Mouse (Mus musculus): ENCODE measurements around the gene Ssbp3. TPM values are rescaled to one million over a fixed set of nuclear protein-coding genes. Genes with fewer than 3 reads are reported as not detected.

Gene Ssbp3
- polyA plus RNA-seq, 1 experiment, result 27.8 TPM

GRCm38 (mm10) chr4:107026451-107026850, 116.0 kb downstream of the Ssbp3 start:
- 79% methylated on average over 8 of the region's 8 CpGs for WGBS

GRCm38 (mm10) chr4:107035689-107036088, 125.2 kb downstream of the Ssbp3 start:
- no peak overlapping the region for H3K27ac ChIP-seq (ENCODE audit: insufficient read depth, low read length)
- H3K4me1 ChIP-seq (ENCODE audit: control insufficient read depth, insufficient read depth, insufficient read length), result no peaks in the 10 kb centered on the region
- no peak for TF ChIP-seq CTCF (IDR thresholded peaks at IDR 0.05; ENCODE audit: extremely low read depth, insufficient read depth, insufficient read length, insufficient replicate concordance)
- no peak for TF ChIP-seq POLR2A (IDR thresholded peaks at IDR 0.05; ENCODE audit: low read depth, low read length)
- H3K36me3 ChIP-seq (ENCODE audit: control insufficient read depth, insufficient read depth, low read length), result peaks cover 3% of the 10 kb centered on the region
- WGBS, result 92% methylated on average over 4 of the region's 4 CpGs
- no peak for DNase-seq (ENCODE audit: low read depth in 1 of 2, low spot score in 2 of 2)
- H3K4me3 ChIP-seq (ENCODE audit: extremely low read depth, insufficient read depth, insufficient read length), result no peak overlapping the region
- H3K27me3 ChIP-seq (ENCODE audit: control insufficient read depth, insufficient read depth, low read length), result no peaks in the 10 kb centered on the region

More at GRCm38 (mm10) chr4:107026451-107026850, 116.0 kb downstream of the Ssbp3 start:
- Histone ChIP-seq H3K27ac (ENCODE audit: insufficient read depth, low read length) (no peak overlapping the region), H3K4me1 (ENCODE audit: control insufficient read depth, insufficient read depth, insufficient read length) (no peaks in the 10 kb centered on the region), H3K27me3 (ENCODE audit: control insufficient read depth, insufficient read depth, low read length) (no peaks in the 10 kb centered on the region), H3K4me3 (ENCODE audit: extremely low read depth, insufficient read depth, insufficient read length) (no peak overlapping the region), H3K36me3 (ENCODE audit: control insufficient read depth, insufficient read depth, low read length) (no peaks in the 10 kb centered on the region; the same call in 1 of the 2 replicates)
- no peak for DNase-seq (ENCODE audit: low read depth in 1 of 2, low spot score in 2 of 2)
- TF ChIP-seq POLR2A (IDR thresholded peaks at IDR 0.05; ENCODE audit: low read depth, low read length) (no peak), CTCF (IDR thresholded peaks at IDR 0.05; ENCODE audit: extremely low read depth, insufficient read depth, insufficient read length, insufficient replicate concordance) (no peak)

- DNase-seq (ENCODE audit: low read depth in 1 of 2, low spot score in 2 of 2), result no peak
- H3K36me3 ChIP-seq (ENCODE audit: control insufficient read depth, insufficient read depth, low read length), result peaks cover 5% of the 10 kb centered on the region
- no peak overlapping the region for H3K27ac ChIP-seq (ENCODE audit: insufficient read depth, low read length)
- no peaks in the 10 kb centered on the region for H3K4me1 ChIP-seq (ENCODE audit: control insufficient read depth, insufficient read depth, insufficient read length)
- H3K4me3 ChIP-seq (ENCODE audit: extremely low read depth, insufficient read depth, insufficient read length), result no peak overlapping the region
- TF ChIP-seq POLR2A (IDR thresholded peaks at IDR 0.05; ENCODE audit: low read depth, low read length), result no peak
- TF ChIP-seq CTCF (IDR thresholded peaks at IDR 0.05; ENCODE audit: extremely low read depth, insufficient read depth, insufficient read length, insufficient replicate concordance), result no peak
- 93% methylated on average over 2 of the region's 2 CpGs for WGBS
- H3K27me3 ChIP-seq (ENCODE audit: control insufficient read depth, insufficient read depth, low read length), result no peaks in the 10 kb centered on the region
Observed at GRCm38 (mm10) chr4:107036985-107037384, 126.5 kb downstream of the Ssbp3 start.

- TF ChIP-seq POLR2A (IDR thresholded peaks at IDR 0.05; ENCODE audit: low read depth, low read length), result no peak
- TF ChIP-seq CTCF (IDR thresholded peaks at IDR 0.05; ENCODE audit: extremely low read depth, insufficient read depth, insufficient read length, insufficient replicate concordance), result no peak
- Histone ChIP-seq H3K27ac (ENCODE audit: insufficient read depth, low read length) (no peak overlapping the region), H3K4me1 (ENCODE audit: control insufficient read depth, insufficient read depth, insufficient read length) (no peaks in the 10 kb centered on the region), H3K36me3 (ENCODE audit: control insufficient read depth, insufficient read depth, low read length) (peaks cover 5% of the 10 kb centered on the region), H3K27me3 (ENCODE audit: control insufficient read depth, insufficient read depth, low read length) (no peaks in the 10 kb centered on the region), H3K4me3 (ENCODE audit: extremely low read depth, insufficient read depth, insufficient read length) (no peak overlapping the region)
- 95% methylated on average over 4 of the region's 4 CpGs for WGBS
- DNase-seq (ENCODE audit: low read depth in 1 of 2, low spot score in 2 of 2), result no peak
Observed at GRCm38 (mm10) chr4:107038303-107038702, 127.8 kb downstream of the Ssbp3 start.

- WGBS, result 95% methylated on average over 8 of the region's 8 CpGs
Observed at GRCm38 (mm10) chr4:107039270-107039669, 128.8 kb downstream of the Ssbp3 start.

GRCm38 (mm10) chr4:107042304-107042703, 131.8 kb downstream of the Ssbp3 start:
- peaks cover 7% of the 10 kb centered on the region for H3K36me3 ChIP-seq (ENCODE audit: control insufficient read depth, insufficient read depth, low read length)
- WGBS, result 74% methylated on average over 6 of the region's 6 CpGs
- no peak for DNase-seq (ENCODE audit: low read depth in 1 of 2, low spot score in 2 of 2)

More at GRCm38 (mm10) chr4:107039270-107039669, 128.8 kb downstream of the Ssbp3 start:
- TF ChIP-seq POLR2A (IDR thresholded peaks at IDR 0.05; ENCODE audit: low read depth, low read length) (no peak), CTCF (IDR thresholded peaks at IDR 0.05; ENCODE audit: extremely low read depth, insufficient read depth, insufficient read length, insufficient replicate concordance) (no peak)
- H3K4me1 ChIP-seq (ENCODE audit: control insufficient read depth, insufficient read depth, insufficient read length), result no peaks in the 10 kb centered on the region
- peaks cover 5% of the 10 kb centered on the region for H3K36me3 ChIP-seq (ENCODE audit: control insufficient read depth, insufficient read depth, low read length)
- DNase-seq (ENCODE audit: low read depth in 1 of 2, low spot score in 2 of 2), result no peak
- H3K27me3 ChIP-seq (ENCODE audit: control insufficient read depth, insufficient read depth, low read length), result no peaks in the 10 kb centered on the region
- no peak overlapping the region for H3K27ac ChIP-seq (ENCODE audit: insufficient read depth, low read length)
- H3K4me3 ChIP-seq (ENCODE audit: extremely low read depth, insufficient read depth, insufficient read length), result no peak overlapping the region

GRCm38 (mm10) chr4:107045188-107045587, 134.7 kb downstream of the Ssbp3 start:
- no peak overlapping the region for H3K4me3 ChIP-seq (ENCODE audit: extremely low read depth, insufficient read depth, insufficient read length)
- no peak for TF ChIP-seq POLR2A (IDR thresholded peaks at IDR 0.05; ENCODE audit: low read depth, low read length)
- no peak overlapping the region for H3K27ac ChIP-seq (ENCODE audit: insufficient read depth, low read length)
- DNase-seq (ENCODE audit: low read depth in 1 of 2, low spot score in 2 of 2), result no peak
- H3K4me1 ChIP-seq (ENCODE audit: control insufficient read depth, insufficient read depth, insufficient read length), result no peaks in the 10 kb centered on the region
- 97% methylated on average over 13 of the region's 13 CpGs for WGBS
- H3K36me3 ChIP-seq (ENCODE audit: control insufficient read depth, insufficient read depth, low read length), result peaks cover 7% of the 10 kb centered on the region; the same call in 1 of the 2 replicates
- no peaks in the 10 kb centered on the region for H3K27me3 ChIP-seq (ENCODE audit: control insufficient read depth, insufficient read depth, low read length)

More at GRCm38 (mm10) chr4:107042304-107042703, 131.8 kb downstream of the Ssbp3 start:
- Histone ChIP-seq H3K4me3 (ENCODE audit: extremely low read depth, insufficient read depth, insufficient read length) (no peak overlapping the region), H3K4me1 (ENCODE audit: control insufficient read depth, insufficient read depth, insufficient read length) (no peaks in the 10 kb centered on the region), H3K27ac (ENCODE audit: insufficient read depth, low read length) (no peak overlapping the region), H3K27me3 (ENCODE audit: control insufficient read depth, insufficient read depth, low read length) (no peaks in the 10 kb centered on the region)
- TF ChIP-seq CTCF (IDR thresholded peaks at IDR 0.05; ENCODE audit: extremely low read depth, insufficient read depth, insufficient read length, insufficient replicate concordance) (no peak), POLR2A (IDR thresholded peaks at IDR 0.05; ENCODE audit: low read depth, low read length) (no peak)

Measured in spleen, adult 2 months (tissue).